Mouse (Mus musculus): ENCODE results near the gene Tmem163.

The Tmem163 gene

GRCm38 (mm10) chr1:127441736-127442135 lies 237.6 kb downstream of the Tmem163 start:
- in situ Hi-C loops (cut with MboI, MseI) = no loop called here

GRCm38 (mm10) chr1:127441007-127441406 lies 238.3 kb downstream of the Tmem163 start:
- in situ Hi-C loops (cut with MboI, MseI) = no loop called here

- in situ Hi-C loops (cut with MboI, MseI) = no loop called here
Measured at GRCm38 (mm10) chr1:127439452-127439891, 239.9 kb downstream of the Tmem163 start.

- in situ Hi-C loops (cut with MboI, MseI) = no loop called here
Measured at GRCm38 (mm10) chr1:127437091-127437490, 242.3 kb downstream of the Tmem163 start.
